Mouse (Mus musculus): ENCODE results near the gene Sc5d. TPM values are rescaled to one million over a fixed set of nuclear protein-coding genes. Genes with fewer than 3 reads are reported as not detected.

Gene Sc5d
- polyA plus RNA-seq, 1 experiment from 2014 or later: 41.0 TPM

DNA sequence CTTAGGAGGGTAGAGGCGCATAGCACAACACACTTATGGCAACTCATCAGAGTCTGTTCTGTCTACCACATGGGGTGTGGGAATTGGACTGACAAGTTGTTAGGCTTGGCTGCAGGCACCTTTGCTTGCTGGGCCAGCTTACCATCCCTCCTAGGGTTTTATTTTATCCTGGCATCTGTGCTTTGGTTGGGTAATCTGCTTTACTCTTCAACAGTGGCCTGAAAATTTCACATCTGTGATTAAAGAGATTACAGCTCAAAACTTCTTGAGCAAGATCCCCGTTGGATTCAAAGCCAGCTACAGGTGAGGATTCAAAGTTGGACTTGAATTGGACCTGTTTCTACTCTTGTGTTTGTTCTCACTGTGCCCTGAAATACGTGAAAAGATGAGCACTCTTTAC, 29.5 kb upstream of the Sc5d start:
- Histone ChIP-seq H3K36me3 (ENCODE audit: insufficient read depth, low read length) (no peaks in the 10 kb centered on the region), H3K4me1 (ENCODE audit: insufficient read depth, low read depth, low read length) (no peaks in the 10 kb centered on the region), H3K4me2 (replicated peaks; ENCODE audit: low read depth, low read length) (no peak overlapping the region), H3K27ac (ENCODE audit: low read length) (no peak overlapping the region), H3K9me3 (ENCODE audit: low read length) (no peaks in the 10 kb centered on the region), H3K27me3 (replicated peaks; ENCODE audit: insufficient read depth, low read length) (no peaks in the 10 kb centered on the region), H3K9ac (replicated peaks; ENCODE audit: low read depth) (no peak overlapping the region), H3K4me3 (ENCODE audit: low read depth, low read length) (no peak overlapping the region)
- WGBS: 78% methylated on average over 3 of the region's 3 CpGs
- DNase-seq (ENCODE audit: low spot score): no peak
- TF ChIP-seq CTCF (IDR thresholded peaks at IDR 0.05): no peak
- no peak for TF ChIP-seq EP300 (IDR thresholded peaks at IDR 0.05)
- no peak for ATAC-seq

DNA sequence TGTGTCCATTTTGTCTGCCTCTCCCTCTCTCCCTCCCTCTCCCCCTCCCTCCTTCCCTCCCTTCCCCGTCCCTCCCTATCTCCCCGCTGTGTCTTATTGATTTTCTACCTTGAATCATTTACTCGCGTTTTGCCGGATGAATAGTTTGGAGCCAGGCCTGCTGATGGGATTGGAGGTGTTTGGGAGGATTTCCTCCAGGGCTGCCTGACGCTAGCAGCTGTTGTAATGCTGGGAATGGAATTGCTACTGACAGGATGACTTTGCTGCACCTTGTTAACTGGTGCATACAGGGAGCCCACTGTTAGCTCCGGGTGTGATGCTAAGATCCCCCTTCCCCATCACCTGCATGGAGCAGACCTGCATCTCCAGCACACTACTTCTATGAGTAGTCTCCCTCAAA, 29.0 kb upstream of the Sc5d start:
- TF ChIP-seq EP300 (IDR thresholded peaks at IDR 0.05) (no peak), CTCF (IDR thresholded peaks at IDR 0.05) (no peak)
- Histone ChIP-seq H3K4me3 (ENCODE audit: low read depth, low read length) (no peak overlapping the region), H3K27me3 (replicated peaks; ENCODE audit: insufficient read depth, low read length) (no peaks in the 10 kb centered on the region), H3K9me3 (ENCODE audit: low read length) (no peaks in the 10 kb centered on the region), H3K4me1 (ENCODE audit: insufficient read depth, low read depth, low read length) (no peaks in the 10 kb centered on the region), H3K36me3 (ENCODE audit: insufficient read depth, low read length) (no peaks in the 10 kb centered on the region), H3K9ac (replicated peaks; ENCODE audit: low read depth) (no peak overlapping the region), H3K27ac (ENCODE audit: low read length) (no peak overlapping the region), H3K4me2 (replicated peaks; ENCODE audit: low read depth, low read length) (no peak overlapping the region)
- no peak for DNase-seq (ENCODE audit: low spot score)
- no peak for ATAC-seq
- 50% methylated on average over 7 of the region's 7 CpGs for whole genome bisulfite sequencing

DNA sequence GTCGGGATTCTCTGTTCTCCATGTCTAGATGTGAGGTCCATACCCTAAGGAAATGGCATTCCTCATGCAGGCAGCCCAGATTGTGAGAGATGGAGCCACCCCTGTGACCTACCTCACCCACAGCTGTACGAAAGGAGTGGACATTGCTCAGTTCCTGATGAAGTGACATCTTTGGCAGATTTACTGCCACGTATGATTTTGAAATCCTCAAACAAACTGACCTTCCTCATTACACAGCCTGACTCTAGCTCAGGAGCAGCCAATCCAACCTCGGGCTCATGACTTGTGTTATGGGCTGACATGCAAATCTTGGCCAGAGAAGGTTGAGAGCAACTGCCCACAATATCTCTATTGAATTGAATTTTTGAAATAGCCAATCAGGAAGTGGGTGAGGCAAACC, 15.6 kb upstream of the Sc5d start:
- ATAC-seq (peak; percentile 73), DNase-seq (ENCODE audit: low spot score) (peak; percentile 59)
- Histone ChIP-seq H3K4me1 (ENCODE audit: insufficient read depth, low read depth, low read length) (no peaks in the 10 kb centered on the region), H3K4me3 (ENCODE audit: low read depth, low read length) (no peak overlapping the region), H3K9ac (replicated peaks; ENCODE audit: low read depth) (no peak overlapping the region), H3K4me2 (replicated peaks; ENCODE audit: low read depth, low read length) (no peak overlapping the region), H3K9me3 (ENCODE audit: low read length) (no peaks in the 10 kb centered on the region), H3K36me3 (ENCODE audit: insufficient read depth, low read length) (no peaks in the 10 kb centered on the region), H3K27me3 (replicated peaks; ENCODE audit: insufficient read depth, low read length) (no peaks in the 10 kb centered on the region), H3K27ac (ENCODE audit: low read length) (no peak overlapping the region)
- 46% methylated on average over 4 of the region's 4 CpGs for WGBS
- TF ChIP-seq CTCF (IDR thresholded peaks at IDR 0.05) (no peak), EP300 (IDR thresholded peaks at IDR 0.05) (no peak)

DNA sequence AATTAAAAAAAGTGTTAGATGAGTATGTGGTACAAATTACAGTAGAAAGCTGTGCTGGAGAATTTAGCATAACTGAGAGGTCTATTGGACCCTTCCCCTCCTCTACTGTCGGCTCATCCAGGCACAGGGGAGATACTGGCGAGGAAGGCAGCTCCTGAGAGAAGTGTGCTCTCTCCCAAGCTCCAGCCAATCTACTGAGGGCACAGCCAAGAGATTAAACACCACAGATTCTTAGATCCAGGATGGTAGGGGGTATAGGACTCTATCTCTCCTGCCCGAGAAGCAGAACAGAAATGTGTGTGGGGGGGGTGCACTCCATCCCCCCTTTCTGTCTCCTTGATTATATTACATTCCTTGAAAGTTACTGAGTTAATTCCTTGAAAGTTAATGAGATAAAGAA, 14.0 kb upstream of the Sc5d start:
- H3K4me3 ChIP-seq (ENCODE audit: low read depth, low read length): no peak overlapping the region
- no peaks in the 10 kb centered on the region for H3K36me3 ChIP-seq (ENCODE audit: insufficient read depth, low read length)
- no peak for DNase-seq (ENCODE audit: low spot score)
- H3K27ac ChIP-seq (ENCODE audit: low read length): no peak overlapping the region
- TF ChIP-seq CTCF (IDR thresholded peaks at IDR 0.05) (no peak), EP300 (IDR thresholded peaks at IDR 0.05) (no peak)
- no peak overlapping the region for H3K4me2 ChIP-seq (replicated peaks; ENCODE audit: low read depth, low read length)
- no peak overlapping the region for H3K9ac ChIP-seq (replicated peaks; ENCODE audit: low read depth)
- no peaks in the 10 kb centered on the region for H3K27me3 ChIP-seq (replicated peaks; ENCODE audit: insufficient read depth, low read length)
- H3K4me1 ChIP-seq (ENCODE audit: insufficient read depth, low read depth, low read length): no peaks in the 10 kb centered on the region
- 80% methylated on average over 3 of the region's 3 CpGs for WGBS
- no peak for ATAC-seq
- H3K9me3 ChIP-seq (ENCODE audit: low read length): no peaks in the 10 kb centered on the region

DNA sequence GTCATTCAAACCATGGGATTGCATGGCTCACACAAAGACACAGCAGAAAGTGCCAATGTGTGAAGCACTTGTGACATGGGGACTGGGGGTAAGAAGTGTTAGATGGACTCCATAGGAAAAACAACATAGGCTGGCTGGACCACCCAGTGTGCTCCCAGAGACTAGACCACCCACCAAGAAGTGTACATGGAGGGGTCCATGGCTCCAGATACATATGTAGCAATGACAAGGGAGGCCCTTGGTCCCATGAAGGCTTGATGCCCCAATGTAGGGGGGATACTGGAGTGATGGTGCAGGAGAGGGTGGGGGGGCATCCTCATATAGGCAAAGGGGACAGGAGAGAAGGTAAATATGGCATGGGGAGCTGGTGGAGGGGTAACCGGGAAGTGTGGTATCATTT, 13.6 kb upstream of the Sc5d start:
- no peaks in the 10 kb centered on the region for H3K4me1 ChIP-seq (ENCODE audit: insufficient read depth, low read depth, low read length)
- DNase-seq (ENCODE audit: low spot score) (no peak), ATAC-seq (no peak)
- no peaks in the 10 kb centered on the region for H3K36me3 ChIP-seq (ENCODE audit: insufficient read depth, low read length)
- TF ChIP-seq CTCF (IDR thresholded peaks at IDR 0.05) (no peak), EP300 (IDR thresholded peaks at IDR 0.05) (no peak)
- no peak overlapping the region for H3K9ac ChIP-seq (replicated peaks; ENCODE audit: low read depth)
- 75% methylated on average over 1 of the region's 1 CpGs for WGBS
- no peak overlapping the region for H3K4me2 ChIP-seq (replicated peaks; ENCODE audit: low read depth, low read length)
- no peak overlapping the region for H3K4me3 ChIP-seq (ENCODE audit: low read depth, low read length)
- no peaks in the 10 kb centered on the region for H3K27me3 ChIP-seq (replicated peaks; ENCODE audit: insufficient read depth, low read length)
- H3K9me3 ChIP-seq (ENCODE audit: low read length): no peaks in the 10 kb centered on the region
- no peak overlapping the region for H3K27ac ChIP-seq (ENCODE audit: low read length)

DNA sequence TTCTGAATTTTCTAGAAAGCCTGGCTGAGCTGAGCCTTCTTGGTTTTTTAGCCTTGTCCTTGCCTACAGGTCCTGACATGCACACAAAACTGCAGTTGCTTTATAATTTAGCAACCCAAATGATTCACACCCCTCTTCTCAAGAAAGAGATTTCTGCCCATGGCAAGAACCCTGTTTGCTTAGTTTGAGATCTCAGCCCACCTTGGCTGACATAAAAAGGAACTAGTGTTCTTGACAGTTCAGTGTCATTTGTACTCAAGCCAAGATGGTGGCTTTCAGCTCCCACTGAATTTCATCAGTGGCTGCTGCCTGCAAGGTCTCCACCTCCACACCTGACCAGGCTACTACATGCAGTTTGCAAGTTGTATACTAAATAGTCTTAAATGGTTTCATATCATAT, 13.1 kb upstream of the Sc5d start:
- H3K4me3 ChIP-seq (ENCODE audit: low read depth, low read length): no peak overlapping the region
- ATAC-seq (no peak), DNase-seq (ENCODE audit: low spot score) (no peak)
- H3K4me1 ChIP-seq (ENCODE audit: insufficient read depth, low read depth, low read length): no peaks in the 10 kb centered on the region
- no peak overlapping the region for H3K27ac ChIP-seq (ENCODE audit: low read length)
- H3K9ac ChIP-seq (replicated peaks; ENCODE audit: low read depth): no peak overlapping the region
- no peaks in the 10 kb centered on the region for H3K9me3 ChIP-seq (ENCODE audit: low read length)
- H3K36me3 ChIP-seq (ENCODE audit: insufficient read depth, low read length): no peaks in the 10 kb centered on the region
- TF ChIP-seq EP300 (IDR thresholded peaks at IDR 0.05) (no peak), CTCF (IDR thresholded peaks at IDR 0.05) (no peak)
- H3K27me3 ChIP-seq (replicated peaks; ENCODE audit: insufficient read depth, low read length): no peaks in the 10 kb centered on the region
- no peak overlapping the region for H3K4me2 ChIP-seq (replicated peaks; ENCODE audit: low read depth, low read length)

DNA sequence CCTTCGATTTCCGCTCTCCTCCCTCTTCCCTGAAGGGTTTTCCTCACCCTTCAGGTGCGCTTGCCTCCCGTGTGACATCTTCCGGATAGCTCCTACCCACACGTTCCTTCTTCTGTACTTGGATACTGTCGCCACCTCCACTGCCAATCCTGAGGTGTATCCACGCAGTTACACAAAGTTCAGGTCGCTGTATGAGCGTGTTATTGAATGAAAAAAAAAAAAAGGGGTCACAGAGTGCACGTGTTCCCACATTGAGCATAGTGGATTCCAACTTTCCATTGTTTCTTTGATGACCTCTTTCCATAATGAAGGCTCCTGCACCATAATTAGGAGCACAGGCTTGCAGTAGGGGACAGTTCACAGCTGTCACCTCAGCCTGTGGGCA, 11.7 kb upstream of the Sc5d start:
- H3K4me2 ChIP-seq (replicated peaks; ENCODE audit: low read depth, low read length): no peak overlapping the region
- TF ChIP-seq CTCF (IDR thresholded peaks at IDR 0.05): no peak
- TF ChIP-seq EP300 (IDR thresholded peaks at IDR 0.05): no peak
- H3K9ac ChIP-seq (replicated peaks; ENCODE audit: low read depth): no peak overlapping the region
- 59% methylated on average over 11 of the region's 11 CpGs for WGBS
- no peak overlapping the region for H3K4me3 ChIP-seq (ENCODE audit: low read depth, low read length)
- H3K4me1 ChIP-seq (ENCODE audit: insufficient read depth, low read depth, low read length): no peaks in the 10 kb centered on the region
- ATAC-seq: no peak
- H3K36me3 ChIP-seq (ENCODE audit: insufficient read depth, low read length): no peaks in the 10 kb centered on the region
- H3K27me3 ChIP-seq (replicated peaks; ENCODE audit: insufficient read depth, low read length): no peaks in the 10 kb centered on the region
- H3K9me3 ChIP-seq (ENCODE audit: low read length): no peaks in the 10 kb centered on the region
- no peak overlapping the region for H3K27ac ChIP-seq (ENCODE audit: low read length)
- no peak for DNase-seq (ENCODE audit: low spot score)
